Mouse (Mus musculus) G1E (cell line): ENCODE data around the gene Camta1. TPM values are rescaled to one million over a fixed set of nuclear protein-coding genes. Genes with fewer than 3 reads are reported as not detected.

Source experiments
- ATAC-seq: 2 replicates; pipeline ENCODE4 v1.8.0; 2016; ENCODE audit warnings: mild to moderate bottlenecking; ENCODE audit not compliant: insufficient number of reproducible peaks, poor library complexity, low FRiP score, severe bottlenecking; ENCODE audit errors: extremely low read depth
- DNase-seq: peaks from one replicate; pipeline ENCODE4 v3.0.0; 2012; ENCODE audit warnings: low spot score
- H3K27me3 ChIP-seq: 2 replicates; pipeline ENCODE4 v1.6.1; 2012; ENCODE audit warnings: mild to moderate bottlenecking, low read length, inconsistent platforms; ENCODE audit not compliant: insufficient read depth
- H3K36me3 ChIP-seq: replicated peaks from 2 replicates; pipeline ENCODE3; 2012; ENCODE audit warnings: mild to moderate bottlenecking, inconsistent platforms
- H3K4me1 ChIP-seq: 2 replicates; pipeline ENCODE4 v1.6.1; 2012; ENCODE audit warnings: low read depth, low read length, inconsistent platforms, mixed read lengths; ENCODE audit not compliant: insufficient read depth
- H3K4me3 ChIP-seq: 2 replicates; pipeline ENCODE4 v1.5.1; 2012; ENCODE audit warnings: low read depth, mild to moderate bottlenecking, inconsistent platforms, low read length, moderate library complexity, mixed read lengths
- H3K9me3 ChIP-seq: replicated peaks from 2 replicates; pipeline ENCODE4 v1.6.1; 2012; ENCODE audit warnings: inconsistent platforms
- CTCF ChIP-seq: IDR thresholded peaks from 2 replicates; pipeline ENCODE4 v1.5.1; 2012; ENCODE audit warnings: low read depth, low read length, inconsistent platforms, mixed read lengths
- GATA1 ChIP-seq: IDR thresholded peaks from 2 replicates; pipeline ENCODE4 v1.6.1; 2012; ENCODE audit warnings: borderline replicate concordance, low read length, inconsistent platforms, mixed read lengths
- GATA2 ChIP-seq: IDR thresholded peaks from 2 replicates; pipeline ENCODE4 v1.6.1; 2012; ENCODE audit warnings: low read depth, low read length, inconsistent platforms, borderline replicate concordance
- POLR2AphosphoS5 ChIP-seq: IDR thresholded peaks from 2 replicates; pipeline ENCODE4 v1.6.1; 2012; ENCODE audit warnings: low read depth, low read length, inconsistent platforms; ENCODE audit not compliant: insufficient replicate concordance
- TAL1 ChIP-seq: conservative IDR thresholded peaks from 2 replicates; pipeline ENCODE4 v1.6.1; 2012; ENCODE audit warnings: low read depth, low read length, inconsistent platforms, mixed read lengths
- polyA plus RNA-seq: library from polyadenylated mRNA; stranded (reverse); fragments of >175 nt; gene quantifications from 2 replicates; pipeline ENCODE4 v1.2.3, GENCODE M21; 2012
- total RNA-seq, 2 experiments: library from RNA; stranded (forward) in 1 of 2; stranded (reverse) in 1 of 2; fragments of 200-1000 nt in 1 of 2; fragments of >200 nt in 1 of 2; fragmentation: Nextera tagmentation in 1 of 2; gene quantifications; 2 replicates each; pipeline ENCODE4 v1.2.3; 2014 to 2017

The Camta1 gene
- total and polyA plus RNA-seq, 3 experiments: 10.8 to 113 (median 25.7) TPM

DNA sequence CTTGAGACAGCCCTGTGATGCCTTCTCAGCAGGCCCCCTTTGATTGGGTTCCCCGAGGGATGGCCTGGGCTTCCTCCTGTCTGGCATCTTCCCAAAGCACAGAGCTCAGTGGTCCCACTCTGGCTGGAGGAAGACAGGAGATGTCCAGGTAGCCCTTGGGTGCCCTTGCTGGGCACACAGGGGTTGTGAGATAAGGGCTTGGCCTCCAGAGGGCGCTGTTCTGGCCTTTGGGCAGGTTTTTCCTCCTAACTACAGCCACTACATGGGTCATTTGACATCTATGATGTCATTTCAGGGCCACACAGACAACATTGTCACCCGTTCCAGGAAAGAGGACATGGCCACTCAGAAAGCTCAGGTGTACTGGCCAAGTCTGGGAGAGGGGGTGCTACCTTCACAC lies 703.4 kb downstream of the Camta1 start:
- DNase-seq (no peak), ATAC-seq (no peak)
- TF ChIP-seq TAL1 (no peak), GATA2 (no peak), GATA1 (no peak), CTCF (no peak), POLR2AphosphoS5 (no peak)
- Histone ChIP-seq H3K36me3 (no peaks in the 10 kb centered on the region), H3K27me3 (no peaks in the 10 kb centered on the region), H3K9me3 (peaks cover 98% of the 10 kb centered on the region), H3K4me3 (peak overlapping the region; percentile 13; the same call in 1 of the 2 replicates), H3K4me1 (no peaks in the 10 kb centered on the region)

DNA sequence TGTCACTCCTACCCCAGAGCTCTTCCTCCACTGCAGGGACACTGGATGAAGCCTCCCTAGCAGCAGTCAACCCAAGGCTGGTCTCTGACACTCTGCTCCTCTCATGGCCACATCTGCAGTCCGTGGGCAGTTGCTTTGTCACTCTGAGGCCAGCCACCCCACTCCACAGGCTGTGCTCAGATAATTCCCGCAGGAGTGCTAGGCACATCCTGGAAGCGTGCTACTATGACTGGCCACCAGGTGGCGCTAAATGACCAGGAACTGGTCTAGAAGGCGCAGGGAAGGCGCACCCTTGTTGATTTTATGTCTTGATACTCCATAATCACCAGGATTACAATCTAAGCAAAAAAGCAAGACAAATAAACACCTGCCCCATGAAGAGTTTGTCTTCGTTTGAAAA lies 704.8 kb downstream of the Camta1 start:
- Histone ChIP-seq H3K9me3 (peaks cover 98% of the 10 kb centered on the region), H3K27me3 (no peaks in the 10 kb centered on the region), H3K36me3 (no peaks in the 10 kb centered on the region), H3K4me1 (no peaks in the 10 kb centered on the region), H3K4me3 (no peak overlapping the region)
- ATAC-seq: no peak
- TF ChIP-seq TAL1 (no peak), POLR2AphosphoS5 (no peak), GATA1 (no peak), CTCF (no peak), GATA2 (no peak)
- DNase-seq: no peak

DNA sequence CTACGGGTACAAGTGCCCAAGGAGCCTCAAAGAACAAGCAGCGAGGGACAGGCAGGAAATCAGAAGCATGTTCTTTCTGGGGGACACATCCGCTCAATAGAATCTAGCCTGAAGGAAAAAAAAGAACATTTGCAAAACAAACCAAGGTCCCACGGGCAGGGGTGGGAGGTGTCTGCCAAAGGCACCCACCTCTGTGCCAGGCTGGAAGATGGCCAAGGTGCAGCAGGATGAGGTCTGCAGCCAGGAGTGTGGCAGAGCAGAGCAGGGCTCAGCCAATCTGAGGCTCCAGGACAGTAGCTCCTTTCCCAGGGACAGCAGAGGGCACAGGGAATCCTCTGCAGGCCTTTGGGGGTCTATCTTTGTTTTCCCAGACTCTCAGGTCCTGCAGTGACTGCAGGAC lies 706.1 kb downstream of the Camta1 start:
- no peaks in the 10 kb centered on the region for H3K36me3 ChIP-seq
- H3K4me1 ChIP-seq: no peaks in the 10 kb centered on the region
- H3K9me3 ChIP-seq: peaks cover 98% of the 10 kb centered on the region

GRCm38 (mm10) chr4:151154306-151154705 lies 707.4 kb downstream of the Camta1 start:
- Histone ChIP-seq H3K36me3 (no peaks in the 10 kb centered on the region), H3K4me3 (no peak overlapping the region), H3K9me3 (peaks cover 99% of the 10 kb centered on the region), H3K27me3 (no peaks in the 10 kb centered on the region), H3K4me1 (no peaks in the 10 kb centered on the region)
- TF ChIP-seq POLR2AphosphoS5 (no peak), CTCF (no peak), GATA1 (no peak), GATA2 (no peak), TAL1 (no peak)
- DNase-seq (no peak), ATAC-seq (no peak)

More for the DNA sequence above, 706.1 kb downstream of the Camta1 start:
- no peak overlapping the region for H3K4me3 ChIP-seq
- DNase-seq: no peak
- ATAC-seq: no peak
- no peak for TF ChIP-seq CTCF
- TF ChIP-seq TAL1: no peak
- TF ChIP-seq POLR2AphosphoS5: no peak
- H3K27me3 ChIP-seq: no peaks in the 10 kb centered on the region

GRCm38 (mm10) chr4:151152010-151152409 lies 709.7 kb downstream of the Camta1 start:
- ATAC-seq (no peak), DNase-seq (no peak)
- H3K27me3 ChIP-seq: no peaks in the 10 kb centered on the region

DNA sequence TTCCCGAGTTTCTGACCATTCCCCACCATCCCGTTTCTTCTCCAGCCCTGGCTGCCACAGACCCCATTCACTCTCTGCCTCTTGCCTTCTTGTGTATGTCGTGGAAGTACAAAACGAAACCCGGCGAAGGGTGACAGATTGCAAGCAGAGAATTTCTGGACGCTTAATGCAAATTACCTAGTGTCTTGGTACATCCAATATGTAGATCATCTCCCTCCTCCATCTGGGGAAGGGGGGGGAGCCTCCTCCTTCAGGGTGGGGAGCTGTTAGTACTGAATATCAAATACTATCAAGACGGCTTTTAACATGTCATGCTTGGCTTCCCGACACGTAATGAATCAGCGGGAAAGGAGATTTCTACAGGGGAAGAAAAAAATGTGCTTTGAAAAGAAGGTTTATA lies 710.8 kb downstream of the Camta1 start:
- H3K4me1 ChIP-seq: no peaks in the 10 kb centered on the region
- H3K36me3 ChIP-seq: no peaks in the 10 kb centered on the region
- peaks cover 92% of the 10 kb centered on the region for H3K9me3 ChIP-seq
- no peaks in the 10 kb centered on the region for H3K27me3 ChIP-seq
- no peak overlapping the region for H3K4me3 ChIP-seq
- ATAC-seq (no peak), DNase-seq (no peak)
- TF ChIP-seq GATA2 (no peak), TAL1 (no peak), POLR2AphosphoS5 (no peak), CTCF (no peak), GATA1 (no peak)

More at GRCm38 (mm10) chr4:151152010-151152409, 709.7 kb downstream of the Camta1 start:
- Histone ChIP-seq H3K4me3 (0 out of 2 replicates have a peak overlapping the region, but pooled peaks have one; percentile 18), H3K9me3 (peaks cover 93% of the 10 kb centered on the region), H3K4me1 (no peaks in the 10 kb centered on the region), H3K36me3 (no peaks in the 10 kb centered on the region)
- TF ChIP-seq TAL1: no peak
- TF ChIP-seq CTCF: no peak
- no peak for TF ChIP-seq GATA2
- TF ChIP-seq GATA1: no peak

DNA sequence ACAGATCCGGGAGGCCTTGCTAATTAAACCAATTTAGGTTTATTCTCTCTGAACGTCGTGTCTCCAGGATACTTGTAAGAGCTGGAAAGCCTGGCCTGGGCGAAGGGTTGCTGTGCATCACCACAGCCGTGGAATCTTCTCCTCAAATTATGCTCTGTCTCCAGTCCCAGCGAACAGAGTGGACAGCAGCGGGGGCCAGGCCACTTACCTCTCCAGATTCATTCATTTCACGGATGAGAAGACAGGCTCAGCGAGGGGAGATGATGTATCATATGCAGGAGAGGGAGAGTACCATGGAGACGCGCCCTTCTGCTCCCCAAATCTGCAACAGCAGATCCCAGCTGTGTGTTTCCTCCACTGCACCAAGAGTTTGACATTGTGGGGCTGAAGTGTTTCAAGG lies 711.6 kb downstream of the Camta1 start:
- H3K4me3 ChIP-seq: no peak overlapping the region
- no peaks in the 10 kb centered on the region for H3K36me3 ChIP-seq
- H3K4me1 ChIP-seq: no peaks in the 10 kb centered on the region; the same call in 1 of the 2 replicates
- no peak for TF ChIP-seq CTCF
- no peak for TF ChIP-seq GATA2
- no peak for TF ChIP-seq TAL1
- TF ChIP-seq POLR2AphosphoS5: no peak
- TF ChIP-seq GATA1: no peak
- DNase-seq (no peak), ATAC-seq (no peak)
- H3K9me3 ChIP-seq: peaks cover 92% of the 10 kb centered on the region
- H3K27me3 ChIP-seq: no peaks in the 10 kb centered on the region
